Mouse (Mus musculus) neural tube, embryonic 14.5 days (tissue): ENCODE measurements around the gene Tmem117. TPM values are rescaled to one million over a fixed set of nuclear protein-coding genes. Genes with fewer than 3 reads are reported as not detected.

Source experiments
- ATAC-seq: fragments of 200-750 bp; cut with Nextera tagmentation; 2 replicates; pipeline ENCODE4 v1.8.0; 2017; ENCODE audit warnings: low read depth, mild to moderate bottlenecking, moderate TSS enrichment, moderate library complexity
- H3K27ac ChIP-seq: fragments of 300-500 bp; sonication (generic); 2 replicates; pipeline ENCODE4 v1.5.1; 2014; ENCODE audit warnings: low read depth, mild to moderate bottlenecking, control low read depth, low read length, moderate library complexity, mixed read lengths
- H3K27me3 ChIP-seq: fragments of 300-500 bp; sonication (generic); 2 replicates; pipeline ENCODE4 v1.6.1; 2014; ENCODE audit warnings: low read length; ENCODE audit not compliant: control insufficient read depth, insufficient read depth
- H3K36me3 ChIP-seq: fragments of 300-500 bp; sonication (generic); 2 replicates; pipeline ENCODE4 v1.6.1; 2014; ENCODE audit warnings: low read length, mixed read lengths; ENCODE audit not compliant: control insufficient read depth, insufficient read depth
- H3K4me1 ChIP-seq: fragments of 300-500 bp; sonication (generic); 2 replicates; pipeline ENCODE4 v1.6.1; 2014; ENCODE audit warnings: low read length; ENCODE audit not compliant: control insufficient read depth, insufficient read depth
- H3K4me2 ChIP-seq: fragments of 300-500 bp; sonication (generic); 2 replicates; pipeline ENCODE4 v1.6.1; 2014; ENCODE audit warnings: mild to moderate bottlenecking, low read depth, low read length, control low read depth
- H3K4me3 ChIP-seq: fragments of 300-500 bp; sonication (generic); 2 replicates; pipeline ENCODE4 v1.5.1; 2014; ENCODE audit warnings: low read depth, low read length, control low read depth, mixed read lengths
- H3K9ac ChIP-seq: fragments of 300-500 bp; sonication (generic); replicated peaks from 2 replicates; pipeline ENCODE4 v1.6.1; 2014; ENCODE audit warnings: low read depth, mild to moderate bottlenecking, control low read depth, low read length, mixed read lengths
- H3K9me3 ChIP-seq: fragments of 300-500 bp; sonication (generic); 2 replicates; pipeline ENCODE4 v1.6.1; 2016; ENCODE audit warnings: low read length; ENCODE audit not compliant: control insufficient read depth
- WGBS: fragments of 180-500 bp; shearing (Covaris S2); extraction: QIAGEN DNeasy Blood & Tissue Kit; methylation state at CpG from one replicate; pipeline ENCODE4 v1.1.7; 2014; 5-methylcytosine and 5-hydroxymethylcytosine counted together
- polyA plus RNA-seq: library from polyadenylated mRNA; unstranded; fragments of >200 nt; fragmentation: Nextera tagmentation; extraction: Ambion mirVana; gene quantifications from 2 replicates; pipeline ENCODE4 v1.2.1, GENCODE M21; 2014

The Tmem117 gene
- polyA plus RNA-seq, 1 experiment from 2014 or later, result 19.5 TPM

DNA sequence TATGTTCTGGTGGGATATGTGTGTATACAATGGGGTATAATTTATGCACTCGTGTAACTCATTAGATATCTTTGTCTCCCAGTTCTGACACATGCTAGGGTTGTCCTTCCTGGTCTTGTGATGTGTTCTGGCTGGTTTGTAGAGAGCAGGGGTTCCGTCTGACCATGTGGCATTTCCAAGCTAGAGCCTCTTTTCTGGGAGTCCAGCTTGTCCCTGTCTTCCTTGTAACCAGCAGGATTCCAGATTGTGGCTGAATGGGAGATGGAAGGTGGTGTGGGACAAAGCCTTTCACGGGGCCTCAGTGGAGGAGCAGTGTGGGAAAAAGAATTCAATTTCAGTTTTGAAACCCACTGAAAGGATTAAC lies 23.8 kb downstream of the Tmem117 start:
- Histone ChIP-seq H3K9me3 (no peaks in the 10 kb centered on the region), H3K4me3 (no peak overlapping the region), H3K4me2 (no peak overlapping the region), H3K9ac (no peak overlapping the region), H3K36me3 (no peaks in the 10 kb centered on the region), H3K4me1 (peaks cover 11% of the 10 kb centered on the region; the same call in 1 of the 2 replicates), H3K27me3 (no peaks in the 10 kb centered on the region), H3K27ac (no peak overlapping the region)
- 71% methylated on average over 3 of the region's 3 CpGs for WGBS
- ATAC-seq, result no peak

DNA sequence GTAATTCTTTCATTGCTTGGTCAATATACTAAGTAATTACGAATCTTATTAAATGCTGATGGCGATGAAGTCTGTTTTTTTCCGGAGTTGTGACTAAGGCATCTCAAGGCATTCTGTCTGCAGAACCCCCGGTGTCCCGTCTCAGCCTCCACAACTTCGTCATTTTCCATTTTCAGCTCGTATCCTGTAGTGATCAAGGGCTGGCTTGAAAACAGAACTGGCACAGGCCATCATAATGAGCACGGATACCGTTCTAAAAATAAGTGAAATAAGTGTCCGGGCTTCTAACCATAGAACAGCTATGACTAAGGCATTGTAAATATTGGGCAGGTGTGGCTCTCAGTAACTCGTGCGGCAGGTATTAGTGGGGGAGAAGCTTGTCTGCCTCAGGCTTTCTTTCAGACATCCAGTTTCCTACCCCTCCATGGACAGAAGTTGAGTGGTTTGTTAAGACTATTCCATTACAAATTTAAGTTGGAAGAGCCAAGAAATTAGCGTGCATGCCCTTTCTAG lies 26.8 kb downstream of the Tmem117 start:
- Histone ChIP-seq H3K4me1 (no peaks in the 10 kb centered on the region), H3K36me3 (no peaks in the 10 kb centered on the region), H3K4me3 (no peak overlapping the region), H3K27ac (no peak overlapping the region), H3K9me3 (no peaks in the 10 kb centered on the region), H3K9ac (no peak overlapping the region), H3K4me2 (no peak overlapping the region), H3K27me3 (no peaks in the 10 kb centered on the region)
- no peak for ATAC-seq
- WGBS, result 92% methylated on average over 13 of the region's 13 CpGs

GRCm38 (mm10) chr15:94657882-94658281 lies 28.9 kb downstream of the Tmem117 start:
- H3K27me3 ChIP-seq, result no peaks in the 10 kb centered on the region
- H3K36me3 ChIP-seq, result no peaks in the 10 kb centered on the region
- no peak overlapping the region for H3K9ac ChIP-seq
- no peaks in the 10 kb centered on the region for H3K9me3 ChIP-seq
- ATAC-seq, result no peak
- H3K4me3 ChIP-seq, result no peak overlapping the region
- no peak overlapping the region for H3K4me2 ChIP-seq
- H3K4me1 ChIP-seq, result no peaks in the 10 kb centered on the region
- no peak overlapping the region for H3K27ac ChIP-seq
- 68% methylated on average over 6 of the region's 6 CpGs for WGBS

DNA sequence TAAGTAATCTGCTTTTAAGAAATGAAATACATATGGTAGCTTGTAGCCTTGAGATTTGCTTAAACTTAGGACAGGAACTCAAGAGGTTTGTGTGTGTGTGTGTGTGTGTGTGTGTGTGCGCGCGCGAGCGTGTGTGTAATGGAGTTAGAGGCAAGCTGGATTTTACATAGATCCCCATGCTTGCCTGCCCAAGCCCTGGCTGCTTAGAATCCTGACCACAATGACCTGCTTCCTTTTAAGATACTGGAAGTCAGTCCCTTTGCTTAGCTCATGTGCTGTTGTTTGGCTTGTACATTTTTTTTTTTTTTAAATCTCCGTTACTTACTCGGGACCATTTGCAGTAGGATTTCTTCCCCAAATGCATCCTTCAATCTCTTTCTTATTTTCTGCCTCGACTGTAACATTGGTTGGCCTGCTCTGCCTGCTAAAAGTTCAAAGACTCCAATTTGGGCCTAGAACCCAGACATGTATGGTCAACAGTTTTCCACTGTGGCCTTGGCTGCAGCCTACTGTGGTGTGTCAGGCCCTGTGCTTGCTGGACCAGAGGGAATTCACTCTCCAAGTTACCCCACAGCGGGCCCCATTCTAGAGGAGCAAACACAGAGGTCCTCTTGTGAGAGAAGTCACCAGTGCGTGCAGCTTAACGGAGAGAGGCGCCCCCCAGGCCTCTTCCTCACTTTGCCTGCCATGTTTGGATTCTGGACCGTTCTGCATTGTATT lies 29.5 kb downstream of the Tmem117 start:
- H3K4me1 ChIP-seq, result no peaks in the 10 kb centered on the region
- no peak overlapping the region for H3K9ac ChIP-seq
- H3K27ac ChIP-seq, result no peak overlapping the region
- no peaks in the 10 kb centered on the region for H3K36me3 ChIP-seq
- WGBS, result 71% methylated on average over 13 of the region's 13 CpGs
- no peaks in the 10 kb centered on the region for H3K27me3 ChIP-seq
- no peak overlapping the region for H3K4me3 ChIP-seq
- H3K4me2 ChIP-seq, result no peak overlapping the region
- ATAC-seq, result peak; percentile 41; the same call in 1 of the 2 replicates
- no peaks in the 10 kb centered on the region for H3K9me3 ChIP-seq

- Histone ChIP-seq H3K27ac (no peak overlapping the region), H3K9me3 (no peaks in the 10 kb centered on the region), H3K4me1 (no peaks in the 10 kb centered on the region), H3K4me2 (no peak overlapping the region), H3K9ac (no peak overlapping the region), H3K4me3 (no peak overlapping the region), H3K36me3 (no peaks in the 10 kb centered on the region), H3K27me3 (no peaks in the 10 kb centered on the region)
- WGBS, result 20% methylated on average over 6 of the region's 6 CpGs
- ATAC-seq, result peak; percentile 61; the same call in 1 of the 2 replicates
These were observed 30.0 kb downstream of the Tmem117 start for GRCm38 (mm10) chr15:94659112-94659437.

GRCm38 (mm10) chr15:94660913-94661312 lies 31.9 kb downstream of the Tmem117 start:
- no peaks in the 10 kb centered on the region for H3K4me1 ChIP-seq
- no peak overlapping the region for H3K4me3 ChIP-seq
- WGBS, result 71% methylated on average over 7 of the region's 7 CpGs
- H3K4me2 ChIP-seq, result no peak overlapping the region
- no peak overlapping the region for H3K27ac ChIP-seq
- no peaks in the 10 kb centered on the region for H3K27me3 ChIP-seq
- no peaks in the 10 kb centered on the region for H3K36me3 ChIP-seq
- no peaks in the 10 kb centered on the region for H3K9me3 ChIP-seq
- no peak overlapping the region for H3K9ac ChIP-seq
- no peak for ATAC-seq

DNA sequence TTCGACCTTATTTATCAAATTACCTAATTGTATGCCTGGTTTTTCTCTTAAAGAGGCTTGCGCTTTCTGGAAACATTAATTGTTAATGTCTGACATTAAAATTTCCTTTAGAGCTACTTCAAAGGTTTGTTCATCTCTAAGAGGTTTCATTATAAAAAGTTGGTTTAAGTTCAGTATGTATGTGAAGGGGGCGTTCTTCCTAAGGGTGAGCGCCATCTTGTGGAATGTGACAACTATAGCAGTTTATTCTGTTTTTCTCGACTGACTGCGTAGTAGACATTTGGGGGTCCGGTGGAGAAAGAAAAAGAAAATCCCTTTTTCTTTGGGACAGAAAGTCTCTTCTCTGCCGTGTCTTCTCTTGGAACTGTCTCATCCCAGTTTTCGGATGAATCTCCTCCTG lies 32.4 kb downstream of the Tmem117 start:
- H3K4me2 ChIP-seq, result no peak overlapping the region

GRCm38 (mm10) chr15:94664612-94665011 lies 35.6 kb downstream of the Tmem117 start:
- H3K9ac ChIP-seq, result no peak overlapping the region
- H3K9me3 ChIP-seq, result no peaks in the 10 kb centered on the region
- H3K4me2 ChIP-seq, result no peak overlapping the region
- H3K36me3 ChIP-seq, result no peaks in the 10 kb centered on the region
- no peak for ATAC-seq
- H3K27me3 ChIP-seq, result no peaks in the 10 kb centered on the region
- H3K27ac ChIP-seq, result no peak overlapping the region
- H3K4me1 ChIP-seq, result no peaks in the 10 kb centered on the region
- WGBS, result 86% methylated on average over 6 of the region's 6 CpGs
- H3K4me3 ChIP-seq, result no peak overlapping the region

More for the DNA sequence above, 32.4 kb downstream of the Tmem117 start:
- H3K27me3 ChIP-seq, result no peaks in the 10 kb centered on the region
- no peak overlapping the region for H3K4me3 ChIP-seq
- H3K9ac ChIP-seq, result no peak overlapping the region
- H3K9me3 ChIP-seq, result no peaks in the 10 kb centered on the region
- 24% methylated on average over 9 of the region's 9 CpGs for WGBS
- no peaks in the 10 kb centered on the region for H3K4me1 ChIP-seq
- H3K36me3 ChIP-seq, result no peaks in the 10 kb centered on the region
- no peak overlapping the region for H3K27ac ChIP-seq
- peak; percentile 61; the same call in 1 of the 2 replicates for ATAC-seq

- no peaks in the 10 kb centered on the region for H3K4me1 ChIP-seq
- H3K9me3 ChIP-seq, result no peaks in the 10 kb centered on the region
- H3K4me2 ChIP-seq, result no peak overlapping the region
- no peak for ATAC-seq
- H3K4me3 ChIP-seq, result no peak overlapping the region
- H3K9ac ChIP-seq, result no peak overlapping the region
- WGBS, result 75% methylated on average over 3 of the region's 3 CpGs
- no peaks in the 10 kb centered on the region for H3K27me3 ChIP-seq
- H3K36me3 ChIP-seq, result no peaks in the 10 kb centered on the region
- no peak overlapping the region for H3K27ac ChIP-seq
These were observed 52.1 kb downstream of the Tmem117 start for GRCm38 (mm10) chr15:94681135-94681534.
